Mouse (Mus musculus) limb, embryonic 10.5 days (tissue): Measurements from ENCODE around the gene Senp8. TPM values are rescaled to one million over a fixed set of nuclear protein-coding genes. Genes with fewer than 3 reads are reported as not detected.
A peak's percentile ranks its signal among the peaks of the same experiment; 100 is the strongest.
"Not testable (repeated sequence)": the region's sequence is repeated elsewhere in the genome, so short reads cannot be mapped to it uniquely, and the experiment has no call there.

Source experiments
- DNase-seq: peaks from one replicate; pipeline ENCODE4 v3.0.0-alpha.2; 2017; ENCODE audit warnings: low spot score
- H3K27ac ChIP-seq: fragments of 300-500 bp; sonication (generic); 2 replicates; pipeline ENCODE4 v1.5.1; 2016; ENCODE audit warnings: mild to moderate bottlenecking
- H3K27me3 ChIP-seq: fragments of 300-500 bp; sonication (generic); 2 replicates; pipeline ENCODE4 v1.6.1; 2016; ENCODE audit warnings: low read depth, mild to moderate bottlenecking; ENCODE audit not compliant: poor library complexity, severe bottlenecking
- H3K36me3 ChIP-seq: fragments of 300-500 bp; sonication (generic); 2 replicates; pipeline ENCODE4 v1.6.1; 2016; ENCODE audit warnings: mild to moderate bottlenecking, moderate library complexity
- H3K4me1 ChIP-seq: fragments of 300-500 bp; sonication (generic); 2 replicates; pipeline ENCODE4 v1.6.1; 2016
- H3K4me3 ChIP-seq: fragments of 300-500 bp; sonication (generic); 2 replicates; pipeline ENCODE4 v1.5.1; 2016; ENCODE audit warnings: mild to moderate bottlenecking, moderate library complexity
- H3K9me3 ChIP-seq: fragments of 300-500 bp; sonication (generic); replicated peaks from 2 replicates; pipeline ENCODE4 v1.6.1; 2016; ENCODE audit warnings: mild to moderate bottlenecking
- whole genome bisulfite sequencing: fragments of 180-500 bp; shearing (Covaris S2); methylation state at CpG from one replicate; pipeline ENCODE4 v1.1.7; 2016; 5-methylcytosine and 5-hydroxymethylcytosine counted together
- polyA plus RNA-seq: library from polyadenylated mRNA; unstranded; fragments of >200 nt; fragmentation: Nextera tagmentation; extraction: Ambion mirVana; gene quantifications from 2 replicates; pipeline ENCODE4 v1.2.1, GENCODE M21; 2016

Senp8 gene
- 16.0 and 16.6 TPM in 2 replicates for polyA plus RNA-seq

GRCm38 (mm10) chr9:59750267-59751065 lies at the start of gene Senp8, which contains the start of gene Myo9a:
TSS of gene Senp8 (minus strand) at chr9:59750710.
TSS of gene Myo9a (plus strand) at chr9:59750896.
- Histone ChIP-seq H3K36me3 (no peaks in the 10 kb centered on the region), H3K27ac (peak within 1 kb of the TSS; percentile 93), H3K27me3 (no peaks in the 10 kb centered on the region), H3K4me3 (peak within 1 kb of the TSS; percentile 99), H3K4me1 (peaks cover 19% of the 10 kb centered on the region), H3K9me3 (no peaks in the 10 kb centered on the region)
- WGBS, result under 1% methylated on average over 59 of the region's 59 CpGs
- DNase-seq, result peak; percentile 100

- H3K36me3 ChIP-seq, DNase-seq, H3K4me3 ChIP-seq, H3K27ac ChIP-seq, H3K4me1 ChIP-seq, H3K9me3 ChIP-seq, H3K27me3 ChIP-seq: not testable (repeated sequence)
- WGBS, result 91% methylated on average over 12 of the region's 13 CpGs
Observed at GRCm38 (mm10) chr9:59766966-59767461, 16.5 kb upstream of the Senp8 start.

GRCm38 (mm10) chr9:59760515-59760914 lies 10.0 kb upstream of the Senp8 start:
- 89% methylated on average over 3 of the region's 3 CpGs for WGBS
- no peak for DNase-seq
- H3K36me3 ChIP-seq, result no peaks in the 10 kb centered on the region
- no peaks in the 10 kb centered on the region for H3K9me3 ChIP-seq
- H3K27ac ChIP-seq, result no peak overlapping the region
- no peaks in the 10 kb centered on the region for H3K4me1 ChIP-seq
- H3K4me3 ChIP-seq, result no peak overlapping the region
- H3K27me3 ChIP-seq, result no peaks in the 10 kb centered on the region

DNA sequence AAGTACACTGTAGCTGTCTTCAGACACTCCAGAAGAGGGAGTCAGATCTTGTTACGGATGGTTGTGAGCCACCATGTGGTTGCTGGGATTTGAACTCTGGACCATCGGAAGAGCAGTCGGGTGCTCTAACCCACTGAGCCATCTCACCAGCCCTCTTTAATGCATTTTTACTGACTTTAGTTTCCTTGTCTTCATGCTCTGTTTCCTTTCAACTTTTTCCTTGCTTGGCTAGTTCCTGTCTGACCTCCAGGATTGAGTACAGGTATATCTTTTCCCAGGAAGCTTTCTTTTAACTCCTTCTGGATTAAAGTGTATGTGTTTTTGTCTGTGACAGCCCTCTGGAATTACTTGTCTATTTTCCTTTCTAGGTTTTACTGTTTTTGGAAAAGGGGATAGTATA lies 6.5 kb upstream of the Senp8 start:
- not testable (repeated sequence) for H3K36me3 ChIP-seq, H3K9me3 ChIP-seq, H3K4me3 ChIP-seq, H3K4me1 ChIP-seq, DNase-seq, H3K27me3 ChIP-seq, H3K27ac ChIP-seq
- 93% methylated on average over 3 of the region's 3 CpGs for WGBS

GRCm38 (mm10) chr9:59755199-59755598 lies 4.7 kb upstream of the Senp8 start:
- no peak overlapping the region for H3K4me3 ChIP-seq
- no peak for DNase-seq
- 64% methylated on average over 2 of the region's 2 CpGs for WGBS
- H3K36me3 ChIP-seq, result no peaks in the 10 kb centered on the region
- no peaks in the 10 kb centered on the region for H3K27me3 ChIP-seq
- H3K27ac ChIP-seq, result no peak overlapping the region
- H3K9me3 ChIP-seq, result no peaks in the 10 kb centered on the region
- H3K4me1 ChIP-seq, result peaks cover 13% of the 10 kb centered on the region

DNA sequence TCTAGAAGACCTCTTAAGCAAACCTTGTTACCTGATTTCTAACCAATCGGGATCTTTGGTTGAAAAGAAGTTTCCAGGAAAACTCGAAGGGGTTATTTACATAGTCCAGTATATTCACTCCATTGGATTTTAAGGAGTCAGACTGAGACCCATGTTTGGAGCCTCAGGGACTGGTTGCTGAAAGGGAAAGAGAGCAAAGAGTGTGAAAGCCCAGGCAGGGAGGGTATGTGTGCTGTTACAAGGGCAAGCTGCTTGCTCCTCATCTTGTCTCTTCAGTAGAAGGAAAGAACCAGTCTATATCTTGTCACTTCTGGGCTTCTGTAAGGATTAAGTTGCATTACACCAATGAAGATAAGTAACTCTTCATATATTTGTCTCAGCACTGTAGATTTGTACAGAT lies 1.5 kb upstream of the Senp8 start:
- Histone ChIP-seq H3K27ac (0 out of 2 replicates have a peak overlapping the region, but pooled peaks have one; percentile 93), H3K4me3 (peak overlapping the region; percentile 99), H3K9me3 (no peaks in the 10 kb centered on the region), H3K27me3 (no peaks in the 10 kb centered on the region), H3K36me3 (no peaks in the 10 kb centered on the region), H3K4me1 (peaks cover 19% of the 10 kb centered on the region)
- whole genome bisulfite sequencing, result 12% methylated on average over 2 of the region's 2 CpGs
- DNase-seq, result no peak

DNA sequence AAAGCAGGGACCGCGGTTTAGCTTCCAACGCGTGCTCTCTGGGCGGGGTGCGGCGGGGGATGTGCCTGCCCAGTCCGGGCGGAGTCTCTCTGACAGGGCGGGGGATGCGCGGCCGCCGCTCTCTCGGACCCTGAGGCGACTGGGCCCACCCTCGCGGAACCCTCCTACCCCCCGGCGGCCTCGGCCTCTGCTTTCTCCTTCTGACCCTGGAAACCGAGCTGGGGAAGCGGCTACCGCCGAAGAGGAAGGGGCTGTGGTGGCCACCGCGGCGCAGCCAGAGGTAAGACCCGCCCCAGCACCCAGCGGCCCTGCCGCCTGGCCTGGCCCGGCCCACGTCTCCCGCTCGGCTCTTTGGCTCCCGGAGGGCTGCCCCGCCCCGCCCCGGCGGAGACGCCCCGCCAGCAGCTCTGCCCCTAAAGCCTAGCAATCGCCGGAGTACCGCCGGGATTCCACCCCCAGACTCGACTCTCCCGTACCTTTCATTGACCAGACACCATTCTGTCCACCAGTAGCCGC lies 614 bp upstream of the Senp8 start:
- no peaks in the 10 kb centered on the region for H3K27me3 ChIP-seq
- H3K36me3 ChIP-seq, result no peaks in the 10 kb centered on the region
- no peak for DNase-seq
- peak overlapping the region; percentile 93 for H3K27ac ChIP-seq
- WGBS, result under 1% methylated on average over 48 of the region's 49 CpGs
- no peaks in the 10 kb centered on the region for H3K9me3 ChIP-seq
- H3K4me3 ChIP-seq, result peak overlapping the region; percentile 99
- H3K4me1 ChIP-seq, result peaks cover 19% of the 10 kb centered on the region

- H3K9me3 ChIP-seq, result no peaks in the 10 kb centered on the region
- H3K27me3 ChIP-seq, result no peaks in the 10 kb centered on the region
- H3K27ac ChIP-seq, result peak overlapping the region; percentile 93
- 36% methylated on average over 12 of the region's 12 CpGs for WGBS
- H3K36me3 ChIP-seq, result no peaks in the 10 kb centered on the region
- peaks cover 19% of the 10 kb centered on the region for H3K4me1 ChIP-seq
- H3K4me3 ChIP-seq, result peak overlapping the region; percentile 99
- DNase-seq, result no peak
Observed at GRCm38 (mm10) chr9:59749581-59750265, 787 bp downstream of the Senp8 start.

DNA sequence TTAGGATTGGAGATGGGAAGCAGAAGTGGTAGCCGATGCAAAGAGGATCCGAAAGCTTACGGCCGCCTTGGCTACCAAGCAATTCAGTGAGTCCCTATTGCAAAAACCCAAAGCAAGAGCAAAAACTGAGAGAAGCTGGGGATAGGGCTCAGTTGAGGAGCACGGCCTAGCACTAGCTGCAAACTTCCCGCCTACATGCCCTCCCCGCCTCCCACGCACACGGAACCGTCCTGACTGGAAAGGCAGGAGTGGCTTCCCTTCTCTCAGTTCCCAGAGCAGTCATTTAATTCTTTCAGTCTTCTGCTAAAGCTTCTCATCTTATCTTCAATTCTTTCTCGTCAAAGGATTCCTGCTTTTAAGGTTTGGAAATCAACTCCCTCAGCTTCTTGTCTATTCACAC lies 1.5 kb downstream of the Senp8 start:
- H3K4me1 ChIP-seq, result peaks cover 19% of the 10 kb centered on the region
- no peak overlapping the region for H3K4me3 ChIP-seq

GRCm38 (mm10) chr9:59748387-59748786 lies 2.1 kb downstream of the Senp8 start:
- no peaks in the 10 kb centered on the region for H3K9me3 ChIP-seq
- 0 out of 2 replicates have a peak, but pooled peaks cover 2% of the 10 kb centered on the region for H3K36me3 ChIP-seq
- WGBS, result 93% methylated on average over 2 of the region's 2 CpGs
- no peaks in the 10 kb centered on the region for H3K27me3 ChIP-seq
- H3K4me3 ChIP-seq, result no peak overlapping the region
- no peak overlapping the region for H3K27ac ChIP-seq
- H3K4me1 ChIP-seq, result peaks cover 19% of the 10 kb centered on the region
- no peak for DNase-seq

More for the DNA sequence above, 1.5 kb downstream of the Senp8 start:
- Histone ChIP-seq H3K27me3 (no peaks in the 10 kb centered on the region), H3K36me3 (0 out of 2 replicates have a peak, but pooled peaks cover 2% of the 10 kb centered on the region), H3K9me3 (no peaks in the 10 kb centered on the region), H3K27ac (no peak overlapping the region)
- no peak for DNase-seq
- WGBS, result 88% methylated on average over 11 of the region's 11 CpGs

GRCm38 (mm10) chr9:59743903-59744302 lies 6.6 kb downstream of the Senp8 start:
- H3K36me3 ChIP-seq, result 0 out of 2 replicates have a peak, but pooled peaks cover 2% of the 10 kb centered on the region
- H3K27me3 ChIP-seq, result no peaks in the 10 kb centered on the region
- DNase-seq, result no peak
- H3K4me1 ChIP-seq, result no peaks in the 10 kb centered on the region
- no peak overlapping the region for H3K27ac ChIP-seq
- 95% methylated on average over 3 of the region's 3 CpGs for WGBS
- H3K9me3 ChIP-seq, result no peaks in the 10 kb centered on the region
- H3K4me3 ChIP-seq, result no peak overlapping the region

- Histone ChIP-seq H3K36me3 (peaks cover 15% of the 10 kb centered on the region), H3K4me3 (no peak overlapping the region), H3K4me1 (no peaks in the 10 kb centered on the region), H3K27me3 (no peaks in the 10 kb centered on the region), H3K27ac (no peak overlapping the region), H3K9me3 (no peaks in the 10 kb centered on the region)
- WGBS, result 97% methylated on average over 2 of the region's 2 CpGs
- no peak for DNase-seq
Observed at GRCm38 (mm10) chr9:59740593-59740992, 9.9 kb downstream of the Senp8 start.

DNA sequence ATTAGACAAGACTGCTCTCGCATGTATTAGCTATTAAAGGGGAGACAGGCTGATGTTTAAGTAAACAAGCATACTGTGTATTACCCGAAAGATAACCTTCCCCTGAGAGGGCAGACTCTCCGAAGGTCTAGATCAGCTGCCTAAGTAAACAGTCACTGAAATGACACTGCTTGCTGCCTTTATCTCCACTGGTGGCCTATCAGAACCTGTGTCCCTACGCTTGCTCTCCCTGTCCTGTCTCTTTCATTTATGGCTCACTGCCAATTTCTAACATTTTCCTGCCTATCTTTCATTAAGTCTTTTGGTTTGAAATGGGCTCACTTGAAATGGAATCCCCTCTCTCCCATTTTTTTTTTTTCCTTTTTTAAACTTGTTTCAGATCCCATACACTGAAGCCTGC lies 15.1 kb downstream of the Senp8 start:
- Histone ChIP-seq H3K27me3 (no peaks in the 10 kb centered on the region), H3K36me3 (peaks cover 13% of the 10 kb centered on the region), H3K9me3 (no peaks in the 10 kb centered on the region), H3K4me1 (no peaks in the 10 kb centered on the region), H3K27ac (no peak overlapping the region), H3K4me3 (no peak overlapping the region)
- 66% methylated on average over 4 of the region's 4 CpGs for WGBS
- no peak for DNase-seq
